Mouse (Mus musculus) C2C12 (cell line): ENCODE results near the gene Atp6v0e2. TPM values are rescaled to one million over a fixed set of nuclear protein-coding genes. Genes with fewer than 3 reads are reported as not detected.

ENCODE experiments used
- H3K27me3 ChIP-seq: one replicate; pipeline ENCODE4 v1.6.1; 2011; ENCODE audit not compliant: control insufficient read depth, insufficient read depth, insufficient read length
- H3K36me3 ChIP-seq: one replicate; pipeline ENCODE4 v1.6.1; 2011; ENCODE audit not compliant: control insufficient read depth, insufficient read depth
- H3K4me3 ChIP-seq: one replicate; pipeline ENCODE4 v1.5.1; 2011; ENCODE audit warnings: mild to moderate bottlenecking, control low read depth; ENCODE audit not compliant: poor library complexity, insufficient read depth, severe bottlenecking
- H3K79me2 ChIP-seq: one replicate; pipeline ENCODE4 v1.6.1; 2011; ENCODE audit not compliant: control insufficient read depth, insufficient read depth
- H3K79me3 ChIP-seq: one replicate; pipeline ENCODE4 v1.6.1; 2011; ENCODE audit warnings: low read depth, control low read depth
- H3ac ChIP-seq: one replicate; pipeline ENCODE3; 2011; ENCODE audit warnings: low read depth; ENCODE audit not compliant: control insufficient read depth, insufficient read length
- CEBPB ChIP-seq: IDR thresholded peaks from one replicate; pipeline ENCODE4 v1.6.1; 2011; ENCODE audit warnings: low read depth, mild to moderate bottlenecking, control low read depth, moderate library complexity
- CTCF ChIP-seq: IDR thresholded peaks from one replicate; pipeline ENCODE4 v1.5.1; 2011; ENCODE audit not compliant: control insufficient read depth, insufficient read depth, insufficient read length
- FOSL1 ChIP-seq: IDR thresholded peaks from one replicate; pipeline ENCODE4 v1.8.0; 2011; ENCODE audit warnings: mild to moderate bottlenecking, low read length; ENCODE audit not compliant: poor library complexity, insufficient read depth, severe bottlenecking
- MAX ChIP-seq: IDR thresholded peaks from one replicate; pipeline ENCODE4 v1.6.1; 2011; ENCODE audit warnings: mild to moderate bottlenecking, control low read depth
- MYOD1 ChIP-seq: IDR thresholded peaks from one replicate; pipeline ENCODE4 v1.6.1; 2011; ENCODE audit warnings: low read depth; ENCODE audit not compliant: control insufficient read depth, insufficient read length
- MYOG ChIP-seq: IDR thresholded peaks from one replicate; pipeline ENCODE4 v1.6.1; 2011; ENCODE audit not compliant: control insufficient read depth, insufficient read length; ENCODE audit errors: extremely low read depth
- USF1 ChIP-seq: IDR thresholded peaks from one replicate; pipeline ENCODE4 v1.6.1; 2011; ENCODE audit warnings: low read depth, mild to moderate bottlenecking, control low read depth, moderate library complexity
- polyA plus RNA-seq: library from polyadenylated mRNA; unstranded; fragments of >200 nt; fragmentation: generic; extraction: Trizol; gene quantifications from one replicate; pipeline ENCODE4 v1.2.1, GENCODE M21; 2012; ENCODE audit warnings: missing spikeins

The Atp6v0e2 gene
- polyA plus RNA-seq, 1 experiment, result 3.3 TPM

GRCm38 (mm10) chr6:48573981-48574380 lies 36.6 kb downstream of the Atp6v0e2 start:
- peaks cover 3% of the 10 kb centered on the region for H3K27me3 ChIP-seq
- no peak for TF ChIP-seq MAX
- no peak for TF ChIP-seq CTCF
- no peak for TF ChIP-seq CEBPB
- TF ChIP-seq USF1, result no peak
- TF ChIP-seq FOSL1, result no peak
- no peak for TF ChIP-seq MYOD1
- no peak for TF ChIP-seq MYOG
- no peaks in the 10 kb centered on the region for H3K79me3 ChIP-seq
- no peaks in the 10 kb centered on the region for H3K79me2 ChIP-seq
- no peak overlapping the region for H3K4me3 ChIP-seq
- no peaks in the 10 kb centered on the region for H3K36me3 ChIP-seq
- no peak overlapping the region for H3ac ChIP-seq

GRCm38 (mm10) chr6:48578736-48579135 lies 41.3 kb downstream of the Atp6v0e2 start:
- TF ChIP-seq MYOD1, result no peak
- no peak for TF ChIP-seq USF1
- no peak for TF ChIP-seq CTCF
- TF ChIP-seq MAX, result no peak
- no peak overlapping the region for H3ac ChIP-seq
- H3K27me3 ChIP-seq, result no peaks in the 10 kb centered on the region
- H3K36me3 ChIP-seq, result no peaks in the 10 kb centered on the region
- H3K79me2 ChIP-seq, result no peaks in the 10 kb centered on the region
- no peak overlapping the region for H3K4me3 ChIP-seq
- H3K79me3 ChIP-seq, result no peaks in the 10 kb centered on the region

- no peaks in the 10 kb centered on the region for H3K36me3 ChIP-seq
- peak overlapping the region; percentile 6 for H3ac ChIP-seq
- H3K79me2 ChIP-seq, result no peaks in the 10 kb centered on the region
- no peak overlapping the region for H3K4me3 ChIP-seq
- H3K79me3 ChIP-seq, result no peaks in the 10 kb centered on the region
- TF ChIP-seq CEBPB, result no peak
- TF ChIP-seq FOSL1, result no peak
- no peak for TF ChIP-seq CTCF
- no peak for TF ChIP-seq MAX
- TF ChIP-seq MYOG, result no peak
- no peak for TF ChIP-seq USF1
- TF ChIP-seq MYOD1, result no peak
- H3K27me3 ChIP-seq, result no peaks in the 10 kb centered on the region
Measured at GRCm38 (mm10) chr6:48579215-48579648, 41.8 kb downstream of the Atp6v0e2 start.

GRCm38 (mm10) chr6:48581257-48581656 lies 43.8 kb downstream of the Atp6v0e2 start:
- H3ac ChIP-seq, result no peak overlapping the region
- H3K79me3 ChIP-seq, result no peaks in the 10 kb centered on the region
- no peaks in the 10 kb centered on the region for H3K36me3 ChIP-seq
- no peak overlapping the region for H3K4me3 ChIP-seq
- no peaks in the 10 kb centered on the region for H3K27me3 ChIP-seq
- TF ChIP-seq MYOG (no peak), MYOD1 (no peak), USF1 (no peak), MAX (no peak), FOSL1 (no peak), CTCF (no peak), CEBPB (no peak)
- H3K79me2 ChIP-seq, result no peaks in the 10 kb centered on the region

- H3K79me2 ChIP-seq, result no peaks in the 10 kb centered on the region
- no peak overlapping the region for H3K4me3 ChIP-seq
- TF ChIP-seq USF1 (no peak), MYOD1 (no peak)
- no peaks in the 10 kb centered on the region for H3K79me3 ChIP-seq
- no peak overlapping the region for H3ac ChIP-seq
- no peaks in the 10 kb centered on the region for H3K27me3 ChIP-seq
- no peaks in the 10 kb centered on the region for H3K36me3 ChIP-seq
Measured at GRCm38 (mm10) chr6:48582037-48582436, 44.6 kb downstream of the Atp6v0e2 start.

GRCm38 (mm10) chr6:48589194-48589750 lies 51.9 kb downstream of the Atp6v0e2 start, which contains the start of gene Gm45021:
Gm45021 (plus strand) TSS chr6:48589610.
- Histone ChIP-seq H3K79me3 (peaks cover 1% of the 10 kb centered on the region), H3K36me3 (no peaks in the 10 kb centered on the region), H3K4me3 (no peak within 1 kb of the TSS), H3ac (no peak within 1 kb of the TSS), H3K27me3 (no peaks in the 10 kb centered on the region), H3K79me2 (peaks cover 5% of the 10 kb centered on the region)
- TF ChIP-seq MYOG (no peak), CEBPB (no peak), FOSL1 (no peak), MAX (no peak), MYOD1 (no peak), USF1 (no peak), CTCF (no peak)

Other genes starting within 250 kb of the Atp6v0e2 start
- 2.7 TPM for gene Krba1, start 142.0 kb upstream of the Atp6v0e2 start, polyA plus RNA-seq
- gene Zfp467, start 91.8 kb upstream of the Atp6v0e2 start, polyA plus RNA-seq, result 0.75 TPM
- 0.13 TPM for gene Sspo, start 89.4 kb upstream of the Atp6v0e2 start, polyA plus RNA-seq
- 6.2 TPM for gene Lrrc61, start 17.2 kb downstream of the Atp6v0e2 start, polyA plus RNA-seq
- 0.08 TPM for gene Rarres2, start 35.2 kb downstream of the Atp6v0e2 start, polyA plus RNA-seq
- gene Gm45021, start 52.0 kb downstream of the Atp6v0e2 start, polyA plus RNA-seq, result not detected
- 9.1 TPM for gene Repin1, start 56.3 kb downstream of the Atp6v0e2 start, polyA plus RNA-seq
- 0.69 TPM for gene Gm44965, start 56.3 kb downstream of the Atp6v0e2 start, polyA plus RNA-seq
- gene Zfp775, start 64.4 kb downstream of the Atp6v0e2 start, polyA plus RNA-seq, result 1.8 TPM
- 0.01 TPM for gene AI854703, start 89.1 kb downstream of the Atp6v0e2 start, polyA plus RNA-seq
- not detected for gene Gimap8, start 109.6 kb downstream of the Atp6v0e2 start, polyA plus RNA-seq
- gene Gimap9, start 138.5 kb downstream of the Atp6v0e2 start, polyA plus RNA-seq, result 0.92 TPM
- gene Gimap4, start 146.9 kb downstream of the Atp6v0e2 start, polyA plus RNA-seq, result 0.04 TPM
- gene Gimap6, start 170.6 kb downstream of the Atp6v0e2 start, polyA plus RNA-seq, result not detected
- gene Gm28053, start 181.0 kb downstream of the Atp6v0e2 start, polyA plus RNA-seq, result not detected
- gene Gimap7, start 181.0 kb downstream of the Atp6v0e2 start, polyA plus RNA-seq, result not detected
- not detected for gene Gimap1, start 201.4 kb downstream of the Atp6v0e2 start, polyA plus RNA-seq
- gene Gimap5, start 208.6 kb downstream of the Atp6v0e2 start, polyA plus RNA-seq, result not detected
- not detected for gene Gimap3, start 233.2 kb downstream of the Atp6v0e2 start, polyA plus RNA-seq